Mouse (Mus musculus) bone marrow, adult 2 months (tissue): ENCODE results near the gene Slc6a16. TPM values are rescaled to one million over a fixed set of nuclear protein-coding genes. Genes with fewer than 3 reads are reported as not detected.
"Not testable (repeated sequence)": the region's sequence is repeated elsewhere in the genome, so short reads cannot be mapped to it uniquely, and the experiment has no call there.

Experiments used
- H3K27ac ChIP-seq: fragments of 200-500 bp; 2 replicates; pipeline ENCODE4 v1.5.1; 2012; ENCODE audit warnings: low read depth, mild to moderate bottlenecking, control low read depth, inconsistent platforms, low read length; ENCODE audit not compliant: control insufficient read depth, poor library complexity, insufficient read depth
- H3K4me1 ChIP-seq: fragments of 200-500 bp; 2 replicates; pipeline ENCODE4 v1.6.1; 2011; ENCODE audit warnings: low read length; ENCODE audit not compliant: control insufficient read depth, insufficient read depth
- H3K4me3 ChIP-seq: fragments of 200-500 bp; replicated peaks from 2 replicates; pipeline ENCODE3; 2011; ENCODE audit warnings: mild to moderate bottlenecking, low read depth, low read length, control low read depth; ENCODE audit not compliant: control insufficient read depth
- CTCF ChIP-seq: fragments of 200-500 bp; IDR thresholded peaks from 2 replicates; pipeline ENCODE4 v1.5.1; 2011; ENCODE audit warnings: low read length, control low read depth; ENCODE audit not compliant: control insufficient read depth, insufficient read depth
- POLR2A ChIP-seq: fragments of 200-500 bp; IDR thresholded peaks from 2 replicates; pipeline ENCODE4 v1.6.1; 2011; ENCODE audit warnings: low read depth, mild to moderate bottlenecking, control low read depth, low read length, borderline replicate concordance; ENCODE audit not compliant: control insufficient read depth
- WGBS: fragments of 180-500 bp; shearing (Covaris S2); methylation state at CpG from one replicate; pipeline ENCODE4 v1.1.7; 2018; 5-methylcytosine and 5-hydroxymethylcytosine counted together
- polyA plus RNA-seq: library from polyadenylated mRNA; stranded (reverse); fragments of >200 nt; gene quantifications from 2 replicates; pipeline ENCODE4 v1.2.4, GENCODE M21; 2011; ENCODE audit warnings: low replicate concordance; ENCODE audit not compliant: missing spikeins, insufficient read depth, insufficient read length

Slc6a16 gene
- polyA plus RNA-seq, 1 experiment, result not detected

DNA sequence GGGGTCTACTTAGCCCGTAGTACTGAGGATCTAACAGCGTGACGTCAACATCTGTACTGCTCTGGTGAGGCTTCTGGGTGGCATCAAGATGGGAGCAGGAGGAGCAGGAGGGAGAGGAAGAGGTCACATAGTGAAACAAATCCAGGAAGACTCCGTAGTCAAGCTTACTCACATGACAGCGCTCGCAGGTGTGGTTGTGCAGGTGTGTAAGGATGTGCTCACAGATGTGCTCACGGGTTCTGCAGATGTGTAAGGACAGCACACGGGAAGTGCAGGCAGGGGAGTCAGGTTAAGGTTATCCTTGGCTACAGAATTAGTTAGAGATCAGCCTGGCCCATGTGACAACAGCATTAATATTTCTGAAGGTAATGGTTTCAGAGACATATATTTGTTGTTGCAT lies 12.9 kb downstream of the Slc6a16 start:
- WGBS, result 89% methylated on average over 8 of the region's 8 CpGs
- H3K27ac ChIP-seq, result no peak overlapping the region
- no peaks in the 10 kb centered on the region for H3K4me1 ChIP-seq
- H3K4me3 ChIP-seq, result no peak overlapping the region
- TF ChIP-seq CTCF (no peak), POLR2A (no peak)

DNA sequence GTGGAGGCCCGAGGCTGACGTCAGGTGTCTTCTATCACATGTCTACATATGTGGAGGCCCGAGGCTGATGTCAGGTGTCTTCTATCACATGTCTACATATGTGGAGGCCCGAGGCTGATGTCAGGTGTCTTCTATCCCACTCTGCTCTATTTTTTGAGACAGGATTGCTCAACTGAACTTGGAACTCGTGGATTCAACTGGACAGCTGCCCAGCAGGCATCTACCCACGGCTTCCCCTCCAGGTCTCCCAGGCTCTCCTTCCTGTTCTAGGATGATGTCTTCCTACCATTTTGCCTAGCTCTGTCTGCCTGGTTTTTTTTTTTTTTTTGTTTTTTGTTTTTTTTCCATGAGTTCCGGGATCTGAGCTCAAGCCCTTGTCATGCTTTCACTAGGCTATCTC lies 14.9 kb downstream of the Slc6a16 start:
- not testable (repeated sequence) for H3K4me3 ChIP-seq, H3K4me1 ChIP-seq, H3K27ac ChIP-seq
- 49% methylated on average over 5 of the region's 7 CpGs for WGBS

DNA sequence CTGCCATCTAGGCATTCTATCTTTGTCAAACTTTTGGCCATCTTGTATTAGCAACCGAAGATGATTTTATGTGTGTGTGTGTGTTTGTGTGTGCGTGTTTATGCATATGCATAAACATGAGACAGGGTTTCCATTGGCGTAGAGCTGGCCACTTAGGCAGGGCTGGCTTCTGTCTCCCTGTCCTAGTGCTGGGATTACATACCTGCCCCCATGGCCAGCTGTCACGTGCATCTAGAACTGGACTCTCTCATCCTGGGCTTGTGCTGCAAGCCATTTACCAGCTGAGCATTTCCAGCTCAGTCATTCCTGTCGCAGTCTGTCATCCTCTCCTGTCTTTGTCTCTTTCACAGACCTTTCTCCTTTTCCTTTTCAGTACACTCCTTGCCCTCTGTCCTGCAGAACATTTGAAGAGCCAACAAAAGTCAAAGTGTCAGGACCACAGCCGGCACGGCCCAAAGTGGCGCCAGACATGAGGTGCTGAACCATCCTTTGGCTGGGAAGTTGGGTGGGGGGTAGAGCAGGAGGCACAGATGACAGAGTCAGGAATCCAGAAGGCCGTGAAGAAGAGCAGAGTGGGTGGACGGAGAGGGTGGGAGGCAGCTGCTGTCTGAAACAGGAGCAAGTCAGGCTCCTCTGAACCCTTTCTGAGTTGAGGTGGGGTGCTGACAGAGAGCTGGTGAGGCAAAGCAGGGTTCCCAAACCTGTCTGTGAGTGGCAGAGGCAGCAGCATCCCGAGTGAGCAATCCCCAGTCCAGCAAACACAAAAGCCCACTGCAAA lies 16.4 kb downstream of the Slc6a16 start:
- H3K4me1 ChIP-seq, result no peaks in the 10 kb centered on the region
- H3K27ac ChIP-seq, result no peak overlapping the region
- H3K4me3 ChIP-seq, result no peak overlapping the region
- TF ChIP-seq POLR2A, result no peak
- TF ChIP-seq CTCF, result no peak
- 66% methylated on average over 11 of the region's 11 CpGs for WGBS

DNA sequence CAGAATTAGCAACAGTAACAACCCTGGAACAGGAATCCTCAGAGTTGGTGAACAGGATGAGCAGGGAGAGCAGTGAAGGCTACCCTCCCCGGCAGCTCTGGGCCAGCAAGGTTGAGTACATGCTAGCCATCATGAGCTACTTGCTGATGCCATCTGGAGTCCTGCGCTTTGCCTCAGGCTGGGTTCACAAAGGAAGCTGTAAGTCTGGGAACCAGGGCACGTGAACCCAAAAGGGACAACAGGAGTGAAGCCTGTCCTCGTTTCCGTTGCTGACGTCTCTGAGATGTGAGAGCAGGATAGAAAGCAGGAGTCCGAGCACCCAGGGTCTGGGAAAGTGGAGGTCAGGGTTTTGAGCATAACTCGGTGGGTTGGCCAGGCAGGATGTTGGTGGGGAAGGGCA lies 18.4 kb downstream of the Slc6a16 start:
- no peaks in the 10 kb centered on the region for H3K4me1 ChIP-seq
- no peak for TF ChIP-seq CTCF
- TF ChIP-seq POLR2A, result no peak
- H3K4me3 ChIP-seq, result no peak overlapping the region
- 81% methylated on average over 8 of the region's 8 CpGs for WGBS
- H3K27ac ChIP-seq, result no peak overlapping the region

DNA sequence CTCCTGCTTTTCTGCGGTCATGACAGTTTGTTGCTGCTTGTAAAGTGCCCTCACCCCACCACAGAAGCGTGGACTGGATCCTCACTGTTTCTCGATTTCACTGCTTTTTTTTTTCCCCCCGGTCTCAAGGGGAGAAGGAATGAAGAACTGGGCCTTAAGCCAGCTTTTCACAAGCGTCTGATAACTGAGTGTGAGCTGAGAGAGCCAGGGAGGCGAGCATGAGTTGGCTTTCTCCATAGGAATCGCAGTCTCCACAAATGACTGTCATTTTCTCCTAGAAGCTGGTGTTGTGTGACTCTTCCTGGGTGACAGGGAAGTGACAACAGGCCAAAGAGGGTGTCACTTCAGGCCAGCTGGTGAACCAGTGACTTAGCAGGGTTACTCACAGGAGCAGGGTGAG lies 21.4 kb downstream of the Slc6a16 start:
- Histone ChIP-seq H3K4me3 (no peak overlapping the region), H3K27ac (no peak overlapping the region), H3K4me1 (no peaks in the 10 kb centered on the region)
- TF ChIP-seq CTCF (no peak), POLR2A (no peak)
- WGBS, result 53% methylated on average over 7 of the region's 7 CpGs

DNA sequence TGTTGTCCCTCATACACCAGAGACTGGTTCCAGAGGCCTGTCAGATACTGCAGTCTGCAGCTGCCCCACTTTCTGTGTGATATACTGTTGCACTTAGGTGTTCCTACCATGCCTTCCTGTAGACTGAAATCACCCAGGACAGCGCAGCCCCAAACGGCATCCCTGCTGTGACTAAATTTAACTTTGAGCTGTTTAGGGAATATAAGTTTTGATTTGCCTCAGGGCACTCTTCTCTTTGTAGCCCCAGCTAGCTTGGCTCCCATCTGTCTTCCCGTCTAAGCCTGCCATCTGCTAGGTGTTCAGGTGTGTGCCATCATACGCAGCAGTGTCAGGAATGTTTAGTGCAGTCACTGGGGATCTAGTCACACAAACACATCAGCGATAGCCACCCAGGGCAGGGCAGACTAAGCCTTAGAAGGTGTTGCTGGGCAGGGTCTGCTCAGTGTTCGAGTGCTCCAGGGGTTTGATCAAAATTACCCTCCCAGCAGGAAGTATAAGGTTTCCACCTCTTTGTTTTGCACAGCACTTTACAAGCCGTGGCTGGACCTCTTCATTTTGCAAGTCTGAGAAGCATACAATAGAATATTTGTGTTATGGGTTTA lies 22.2 kb downstream of the Slc6a16 start:
- 74% methylated on average over 7 of the region's 7 CpGs for WGBS
- no peak for TF ChIP-seq POLR2A
- TF ChIP-seq CTCF, result no peak

DNA sequence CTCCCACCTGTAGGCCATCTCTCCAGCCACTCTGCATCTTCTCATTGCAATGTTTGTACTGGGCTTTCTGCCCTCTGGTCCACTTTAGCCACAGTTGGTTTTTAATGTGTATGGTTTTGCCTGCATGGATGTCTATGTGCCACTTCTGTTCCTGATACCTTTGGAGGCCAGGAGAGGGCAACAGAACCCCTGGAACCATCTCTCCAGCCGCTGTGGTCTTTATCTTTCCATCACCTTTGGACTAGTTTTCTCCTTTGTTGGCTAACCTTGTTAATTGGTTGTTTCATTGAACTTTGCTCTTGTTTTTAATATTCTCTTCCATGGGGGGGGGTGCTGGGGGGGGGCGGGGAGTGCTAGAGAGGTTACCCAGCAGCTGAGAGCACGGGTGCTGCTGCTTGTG lies 23.5 kb downstream of the Slc6a16 start:
- Histone ChIP-seq H3K4me3 (no peak overlapping the region), H3K27ac (no peak overlapping the region), H3K4me1 (no peaks in the 10 kb centered on the region)
- WGBS, result 65% methylated on average over 3 of the region's 3 CpGs
- no peak for TF ChIP-seq CTCF
- no peak for TF ChIP-seq POLR2A

More for the DNA sequence above, 22.2 kb downstream of the Slc6a16 start:
- no peaks in the 10 kb centered on the region for H3K4me1 ChIP-seq
- H3K27ac ChIP-seq, result no peak overlapping the region
- H3K4me3 ChIP-seq, result no peak overlapping the region

DNA sequence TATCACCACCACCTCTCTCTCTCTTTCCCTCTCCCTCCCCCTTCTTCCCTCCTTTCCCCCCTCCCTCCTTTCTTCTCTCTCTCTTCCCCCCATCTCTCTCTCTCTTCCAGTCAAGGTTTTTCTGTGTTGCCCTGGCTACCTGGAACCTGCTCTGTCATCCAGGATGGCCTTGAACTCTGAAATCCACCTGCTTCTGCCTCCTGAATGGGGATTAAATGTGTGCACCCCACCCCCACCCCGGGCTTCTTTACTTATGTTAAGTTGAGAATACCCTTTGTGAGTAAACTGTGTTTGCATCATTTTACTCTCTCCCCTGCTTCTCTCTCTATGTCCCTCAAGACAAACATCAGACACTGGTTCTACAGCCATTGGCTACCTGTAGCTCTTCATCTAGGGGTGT lies 24.6 kb downstream of the Slc6a16 start:
- Histone ChIP-seq H3K27ac (no peak overlapping the region), H3K4me1 (no peaks in the 10 kb centered on the region), H3K4me3 (no peak overlapping the region)
- TF ChIP-seq POLR2A, result no peak
- no peak for TF ChIP-seq CTCF
- WGBS, result 65% methylated on average over 1 of the region's 1 CpGs

DNA sequence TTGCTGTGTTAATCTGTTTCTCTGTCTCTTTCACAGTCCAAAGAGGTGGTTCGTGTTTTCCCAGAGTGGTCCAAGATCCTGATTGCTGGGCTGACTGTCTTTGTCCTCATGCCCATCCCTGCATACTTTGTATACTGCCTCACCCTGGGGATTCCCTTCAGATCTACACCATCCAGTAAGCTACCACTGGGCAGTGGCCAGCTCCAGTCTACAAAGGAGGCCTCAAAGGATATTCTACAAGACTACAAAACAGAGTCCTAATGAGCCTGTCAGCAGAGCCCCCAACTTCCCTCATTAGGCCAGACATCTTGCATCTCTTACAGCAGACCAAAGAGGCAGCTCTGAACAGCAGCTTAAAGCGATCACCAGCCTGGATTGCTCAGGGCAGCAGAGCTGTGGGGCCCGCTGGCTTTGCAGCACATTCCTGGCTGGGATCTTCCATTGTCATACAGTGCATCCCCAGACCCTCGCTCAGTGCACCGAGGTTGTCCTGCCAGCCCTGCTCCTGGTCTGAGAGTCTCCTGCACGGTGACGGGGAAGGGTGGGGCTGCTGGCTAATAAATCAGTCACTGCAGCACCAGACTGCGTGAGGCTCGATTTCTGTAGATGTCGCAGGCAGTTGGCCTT lies 32.0 kb downstream of the Slc6a16 start:
- 65% methylated on average over 10 of the region's 10 CpGs for WGBS
- Histone ChIP-seq H3K4me3 (no peak overlapping the region), H3K27ac (no peak overlapping the region), H3K4me1 (peaks cover 1% of the 10 kb centered on the region; the same call in 1 of the 2 replicates)
- TF ChIP-seq POLR2A, result no peak
- TF ChIP-seq CTCF, result no peak
